Mouse (Mus musculus) ES-E14 (cell line): ENCODE measurements around the gene Ankrd23. TPM values are rescaled to one million over a fixed set of nuclear protein-coding genes. Genes with fewer than 3 reads are reported as not detected.

ENCODE experiments used
- DNase-seq: peaks from one replicate; pipeline ENCODE4 v3.0.0-alpha.2; 2013; ENCODE audit warnings: low read depth, low spot score
- H3K27ac ChIP-seq: 2 replicates; pipeline ENCODE4 v1.5.1; 2012; ENCODE audit warnings: low read depth, mild to moderate bottlenecking, low read length, moderate library complexity, mixed read lengths; ENCODE audit not compliant: poor library complexity, insufficient read depth, severe bottlenecking
- H3K36me3 ChIP-seq: 2 replicates; pipeline ENCODE4 v1.6.1; 2012; ENCODE audit warnings: mild to moderate bottlenecking, low read length, moderate library complexity, mixed read lengths; ENCODE audit not compliant: control insufficient read depth, poor library complexity, insufficient read depth, severe bottlenecking
- H3K4me1 ChIP-seq, 2 experiments: fragments of 150-350 bp in 1 of 2; sonication (generic) in 1 of 2; 2 replicates each; pipeline ENCODE4 v1.6.1; 2012; ENCODE audit warnings: low read length in 2 of 2, mild to moderate bottlenecking in 1 of 2, mixed read lengths in 1 of 2; ENCODE audit not compliant: control insufficient read depth in 2 of 2, insufficient read depth in 2 of 2, poor library complexity in 1 of 2
- H3K4me3 ChIP-seq, 2 experiments: fragments of 150-350 bp in 1 of 2; sonication (generic) in 1 of 2; 2 replicates each; pipeline ENCODE4 v1.5.1; 2012; ENCODE audit warnings: low read length in 2 of 2, low read depth in 1 of 2, mild to moderate bottlenecking in 1 of 2, mixed read lengths in 1 of 2; ENCODE audit not compliant: insufficient read depth in 1 of 2, poor library complexity in 1 of 2, severe bottlenecking in 1 of 2
- H3K9ac ChIP-seq: 2 replicates; pipeline ENCODE4 v1.6.1; 2012; ENCODE audit warnings: low read depth, mild to moderate bottlenecking, low read length, mixed read lengths; ENCODE audit not compliant: poor library complexity, insufficient read depth, severe bottlenecking
- H3K9me3 ChIP-seq: fragments of 150-350 bp; sonication (generic); 2 replicates; pipeline ENCODE4 v1.6.1; 2012; ENCODE audit warnings: low read depth, mild to moderate bottlenecking, low read length; ENCODE audit not compliant: control insufficient read depth, insufficient read depth
- CHD2 ChIP-seq: IDR thresholded peaks from 2 replicates; pipeline ENCODE4 v1.6.1; 2014; ENCODE audit warnings: mild to moderate bottlenecking, low read depth, low read length, inconsistent platforms
- HCFC1 ChIP-seq: IDR thresholded peaks from 2 replicates; pipeline ENCODE4 v1.6.1; 2012; ENCODE audit warnings: low read length, inconsistent platforms, borderline replicate concordance; ENCODE audit not compliant: insufficient read depth
- MAFK ChIP-seq: IDR thresholded peaks from 2 replicates; pipeline ENCODE4 v1.6.1; 2014; ENCODE audit warnings: mild to moderate bottlenecking, low read depth, low read length, inconsistent platforms; ENCODE audit not compliant: insufficient read depth
- ZC3H11A ChIP-seq: IDR thresholded peaks from 2 replicates; pipeline ENCODE4 v1.6.1; 2012; ENCODE audit warnings: low read depth, mild to moderate bottlenecking, inconsistent platforms, low read length, borderline replicate concordance
- ZNF384 ChIP-seq: IDR thresholded peaks from 2 replicates; pipeline ENCODE4 v1.6.1; 2012; ENCODE audit warnings: low read depth, low read length, inconsistent platforms
- in situ Hi-C, 2 experiments: fragments of 600-800 bp; cut with MboI; formaldehyde crosslinking; loops; one replicate each; pipeline ENCODE4 v1.15.1; 2025; ENCODE audit warnings: low sequenced_read_pairs in 2 of 2, inconsistent platforms in 1 of 2; ENCODE audit not compliant: unreplicated experiment in 2 of 2
- total RNA-seq: library from RNA; depleted of rRNA; stranded (reverse); fragments of 300-350 nt; gene quantifications from 2 replicates; pipeline ENCODE4 v1.2.3, GENCODE M21; 2012

The Ankrd23 gene
- total RNA-seq, 1 experiment: 5.0 TPM

DNA sequence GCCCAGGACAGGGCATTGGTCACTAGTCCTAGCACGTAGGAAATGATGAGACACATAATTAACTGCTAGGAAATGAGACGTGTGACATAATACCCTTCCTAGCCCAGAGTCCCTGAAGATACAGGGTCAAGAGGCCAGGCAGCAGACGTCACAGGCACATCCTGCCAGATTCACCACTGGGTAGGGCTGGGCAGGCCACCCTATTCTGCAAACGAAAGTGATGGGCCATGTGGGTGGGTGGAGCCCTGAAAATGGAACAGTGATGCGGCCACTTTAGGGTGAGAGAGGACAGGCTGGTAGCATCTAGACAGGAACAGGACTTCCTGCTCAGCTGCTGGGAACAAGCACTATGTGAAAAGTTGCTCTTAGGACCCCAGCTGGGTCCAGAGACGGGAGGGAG is 34.9 kb upstream of the Ankrd23 start:
- H3K27ac ChIP-seq: no peak overlapping the region
- in situ Hi-C loops: no loop called here
- H3K9ac ChIP-seq: no peak overlapping the region
- H3K36me3 ChIP-seq: no peaks in the 10 kb centered on the region
- no peak overlapping the region for H3K4me3 ChIP-seq
- peaks cover 9 to 50% of the 10 kb centered on the region in 2 experiments; a peak in 3 of 4 replicates for H3K4me1 ChIP-seq
- H3K9me3 ChIP-seq: no peaks in the 10 kb centered on the region
- DNase-seq: no peak
- no peak for TF ChIP-seq ZC3H11A
- no peak for TF ChIP-seq CHD2
- TF ChIP-seq ZNF384: no peak
- no peak for TF ChIP-seq HCFC1
- no peak for TF ChIP-seq MAFK

DNA sequence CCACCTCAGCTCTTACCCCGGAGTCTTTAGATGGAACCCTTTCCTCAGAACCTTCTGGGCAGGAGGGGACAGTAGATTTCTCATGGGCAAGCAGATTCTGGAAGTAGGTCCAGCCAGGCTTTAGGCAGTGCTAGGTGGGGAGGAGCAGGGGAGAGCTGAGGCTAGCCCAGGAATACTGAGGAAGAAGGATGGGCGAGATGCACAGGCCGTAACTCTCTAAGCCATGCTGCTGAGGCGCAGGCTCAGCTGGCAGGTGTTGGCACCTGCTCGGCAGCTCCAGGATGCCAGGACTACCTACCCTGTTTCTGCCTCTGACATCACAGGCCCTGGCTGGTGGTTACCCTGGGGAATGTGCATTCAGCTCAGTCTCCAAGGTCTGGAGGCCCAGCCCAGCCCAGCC is 33.6 kb upstream of the Ankrd23 start:
- Histone ChIP-seq H3K4me1 (peaks cover 5 to 45% of the 10 kb centered on the region in 2 experiments; a peak in 3 of 4 replicates), H3K9ac (no peak overlapping the region), H3K9me3 (no peaks in the 10 kb centered on the region), H3K27ac (no peak overlapping the region), H3K4me3 (no peak overlapping the region), H3K36me3 (no peaks in the 10 kb centered on the region)
- in situ Hi-C loops: no loop called here
- no peak for DNase-seq
- TF ChIP-seq ZNF384 (no peak), CHD2 (no peak), HCFC1 (no peak), MAFK (no peak), ZC3H11A (no peak)

DNA sequence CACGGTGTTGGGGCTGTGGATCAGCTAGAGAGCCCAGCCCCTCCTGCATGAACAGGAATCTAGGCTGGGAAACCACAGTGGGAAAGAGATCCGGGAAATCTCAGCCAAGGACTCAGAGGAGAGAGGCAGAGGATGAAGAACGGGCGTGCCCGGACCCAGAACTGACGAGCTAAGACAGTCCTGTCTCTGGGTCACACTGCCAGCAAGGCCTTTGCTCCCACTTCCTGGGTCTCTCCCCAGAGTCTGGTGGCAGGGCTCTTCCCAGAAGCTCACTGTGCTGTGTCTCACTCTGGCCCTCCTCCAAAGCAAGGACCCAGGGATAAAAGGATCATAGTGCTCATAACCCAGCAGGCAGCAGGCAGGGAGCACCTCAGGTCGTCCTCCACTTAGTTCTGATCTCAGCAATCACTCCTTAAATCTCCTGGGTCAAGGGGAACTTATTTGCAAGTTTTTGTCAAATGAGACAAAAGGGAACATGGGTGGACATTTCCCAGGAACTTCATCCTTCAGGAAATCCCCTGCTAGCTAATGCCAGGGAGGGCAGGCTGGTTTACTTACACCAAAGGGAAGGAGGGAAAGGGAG is 33.1 kb upstream of the Ankrd23 start:
- TF ChIP-seq CHD2 (no peak), HCFC1 (no peak), ZC3H11A (no peak), ZNF384 (no peak), MAFK (no peak)

DNA sequence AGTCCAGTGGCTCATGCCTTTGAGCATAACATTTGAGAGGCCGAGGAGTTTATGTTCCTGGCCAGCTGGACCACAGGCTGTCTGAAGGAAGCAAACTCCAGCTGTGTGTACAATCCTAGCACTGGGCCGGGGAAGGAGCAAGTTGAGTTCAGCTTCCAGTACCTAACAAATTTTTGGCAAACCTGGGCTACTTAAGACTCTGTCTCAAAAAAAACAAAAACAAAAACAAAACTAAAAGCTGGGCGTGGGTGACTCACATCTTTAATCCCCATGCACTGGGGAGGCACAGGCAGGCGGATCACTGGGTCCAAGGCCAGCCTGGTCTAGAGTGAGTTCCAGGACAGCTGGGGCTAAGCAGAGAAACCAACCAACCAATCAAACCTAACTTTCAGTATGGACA is 32.1 kb upstream of the Ankrd23 start:
- Histone ChIP-seq H3K9ac (no peak overlapping the region), H3K9me3 (no peaks in the 10 kb centered on the region), H3K27ac (no peak overlapping the region), H3K36me3 (no peaks in the 10 kb centered on the region), H3K4me3 (no peak overlapping the region), H3K4me1 (peaks cover 2 to 35% of the 10 kb centered on the region in 2 experiments; a peak in 2 of 4 replicates)
- TF ChIP-seq ZNF384 (no peak), ZC3H11A (no peak), MAFK (no peak), CHD2 (no peak), HCFC1 (no peak)
- no peak for DNase-seq
- in situ Hi-C loops: no loop called here

More for the DNA sequence above, 33.1 kb upstream of the Ankrd23 start:
- in situ Hi-C loops: no loop called here
- H3K27ac ChIP-seq: no peak overlapping the region
- DNase-seq: no peak
- no peaks in the 10 kb centered on the region for H3K9me3 ChIP-seq
- peaks cover 2 to 44% of the 10 kb centered on the region in 2 experiments; a peak in 2 of 4 replicates for H3K4me1 ChIP-seq
- H3K36me3 ChIP-seq: no peaks in the 10 kb centered on the region
- no peak overlapping the region for H3K4me3 ChIP-seq
- no peak overlapping the region for H3K9ac ChIP-seq
